Mouse (Mus musculus) forebrain, embryonic 15.5 days (tissue): ENCODE results near the gene Abcf3. TPM values are rescaled to one million over a fixed set of nuclear protein-coding genes. Genes with fewer than 3 reads are reported as not detected.

Source experiments
- ATAC-seq: fragments of 200-750 bp; cut with Nextera tagmentation; replicated peaks from 2 replicates; pipeline ENCODE4 v1.8.0; 2017; ENCODE audit warnings: mild to moderate bottlenecking, moderate TSS enrichment, moderate library complexity
- H3K27ac ChIP-seq: fragments of 300-500 bp; sonication (generic); replicated peaks from 2 replicates; pipeline ENCODE4 v1.5.1; 2015; ENCODE audit warnings: mild to moderate bottlenecking, inconsistent platforms
- H3K27me3 ChIP-seq: fragments of 300-500 bp; sonication (generic); 2 replicates; pipeline ENCODE4 v1.6.1; 2015; ENCODE audit warnings: inconsistent platforms
- H3K36me3 ChIP-seq: fragments of 300-500 bp; sonication (generic); 2 replicates; pipeline ENCODE4 v1.6.1; 2015; ENCODE audit warnings: mild to moderate bottlenecking, inconsistent platforms
- H3K4me1 ChIP-seq: fragments of 300-500 bp; sonication (generic); 2 replicates; pipeline ENCODE4 v1.6.1; 2015; ENCODE audit warnings: inconsistent platforms
- H3K4me2 ChIP-seq: fragments of 300-500 bp; sonication (generic); replicated peaks from 2 replicates; pipeline ENCODE4 v1.6.1; 2015; ENCODE audit warnings: mild to moderate bottlenecking, inconsistent platforms
- H3K4me3 ChIP-seq: fragments of 300-500 bp; sonication (generic); 2 replicates; pipeline ENCODE4 v1.5.1; 2015; ENCODE audit warnings: mild to moderate bottlenecking, inconsistent platforms
- H3K9ac ChIP-seq: fragments of 300-500 bp; sonication (generic); replicated peaks from 2 replicates; pipeline ENCODE4 v1.6.1; 2015; ENCODE audit warnings: mild to moderate bottlenecking, inconsistent platforms
- H3K9me3 ChIP-seq: fragments of 300-500 bp; sonication (generic); 2 replicates; pipeline ENCODE4 v1.6.1; 2016; ENCODE audit warnings: inconsistent platforms
- WGBS: fragments of 180-500 bp; shearing (Covaris S2); methylation state at CpG from one replicate; pipeline ENCODE4 v1.1.7; 2015; ENCODE audit warnings: mixed read lengths; 5-methylcytosine and 5-hydroxymethylcytosine counted together
- microRNA counts: library from miRNA; unstranded; fragments of <30 nt; microRNA quantifications from one replicate; lab custom pipeline; 2016
- microRNA-seq: library from miRNA; unstranded; fragments of <30 nt; microRNA quantifications from one replicate; pipeline ENCODE4, GENCODE M21; 2016
- polyA plus RNA-seq: library from polyadenylated mRNA; unstranded; fragments of >200 nt; fragmentation: Nextera tagmentation; extraction: Ambion mirVana; gene quantifications from 2 replicates; pipeline ENCODE4 v1.2.1, GENCODE M21; 2015

The Abcf3 gene
- polyA plus RNA-seq, 1 experiment from 2014 or later, result 74.5 TPM

- Histone ChIP-seq H3K4me2 (no peak overlapping the region), H3K27ac (no peak overlapping the region), H3K36me3 (no peaks in the 10 kb centered on the region), H3K9me3 (no peaks in the 10 kb centered on the region), H3K9ac (no peak overlapping the region), H3K27me3 (peaks cover 25% of the 10 kb centered on the region), H3K4me1 (no peaks in the 10 kb centered on the region), H3K4me3 (no peak overlapping the region)
- WGBS, result 79% methylated on average over 7 of the region's 7 CpGs
- ATAC-seq, result no peak
These were observed 48.5 kb downstream of the Abcf3 start for GRCm38 (mm10) chr16:20596687-20597441.

DNA sequence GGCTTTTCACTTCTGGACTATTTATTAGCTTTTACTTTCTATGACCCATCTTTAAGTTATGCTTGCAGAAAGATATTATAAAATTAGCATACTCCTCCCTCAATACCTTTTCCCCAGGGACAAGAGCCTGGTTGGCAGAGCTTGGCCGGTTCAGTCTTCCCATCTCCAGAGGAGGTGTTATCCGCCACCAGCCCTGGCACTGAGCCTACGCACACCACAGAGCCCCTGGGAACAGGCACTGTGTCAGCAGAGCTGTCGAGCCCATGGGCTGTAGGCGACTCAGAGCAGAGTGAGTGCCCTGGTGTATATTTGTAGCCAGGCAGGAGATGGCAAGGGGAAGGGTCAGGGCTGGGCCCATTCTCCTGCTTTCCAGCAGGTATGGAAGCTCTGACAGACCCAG, 52.1 kb downstream of the Abcf3 start:
- 0 out of 2 replicates have a peak, but pooled peaks cover 5% of the 10 kb centered on the region for H3K27me3 ChIP-seq
- no peak for ATAC-seq
- WGBS, result 60% methylated on average over 5 of the region's 5 CpGs
- H3K9ac ChIP-seq, result no peak overlapping the region
- H3K4me3 ChIP-seq, result no peak overlapping the region
- H3K4me1 ChIP-seq, result no peaks in the 10 kb centered on the region
- H3K36me3 ChIP-seq, result peaks cover 15% of the 10 kb centered on the region; the same call in 1 of the 2 replicates
- H3K27ac ChIP-seq, result no peak overlapping the region
- H3K9me3 ChIP-seq, result no peaks in the 10 kb centered on the region
- no peak overlapping the region for H3K4me2 ChIP-seq

DNA sequence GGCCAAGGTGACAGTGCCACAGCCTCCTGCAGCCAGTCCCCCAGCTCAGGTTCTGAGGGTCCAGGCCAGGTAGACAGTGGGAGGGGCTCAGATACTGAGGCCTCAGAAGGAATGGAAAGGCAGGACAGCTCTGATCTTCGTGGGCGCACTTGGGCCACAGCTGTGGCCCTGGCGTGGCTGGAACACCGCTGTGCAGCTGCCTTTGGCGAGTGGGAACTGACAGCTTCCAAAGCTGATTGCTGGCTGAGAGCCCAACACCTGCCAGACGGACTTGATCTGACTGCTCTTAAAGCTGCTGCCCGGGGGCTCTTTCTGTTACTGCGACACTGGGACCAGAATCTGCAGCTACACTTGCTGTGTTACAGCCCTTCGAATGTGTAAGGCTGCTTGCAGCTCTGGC, 56.3 kb downstream of the Abcf3 start:
- H3K36me3 ChIP-seq, result peaks cover 39% of the 10 kb centered on the region
- WGBS, result 43% methylated on average over 9 of the region's 9 CpGs

GRCm38 (mm10) chr16:20610501-20611356, 62.4 kb downstream of the Abcf3 start:
- ATAC-seq, result peak; percentile 68
- WGBS, result under 1% methylated on average over 28 of the region's 28 CpGs
- H3K9me3 ChIP-seq, result no peaks in the 10 kb centered on the region

More for the DNA sequence above, 56.3 kb downstream of the Abcf3 start:
- no peaks in the 10 kb centered on the region for H3K27me3 ChIP-seq
- ATAC-seq, result 0 out of 2 replicates have a peak, but pooled peaks have one; percentile 34
- peaks cover 11% of the 10 kb centered on the region for H3K4me1 ChIP-seq
- no peak overlapping the region for H3K4me2 ChIP-seq
- no peak overlapping the region; the same call in 1 of the 2 replicates for H3K27ac ChIP-seq
- no peak overlapping the region for H3K9ac ChIP-seq
- no peak overlapping the region for H3K4me3 ChIP-seq
- H3K9me3 ChIP-seq, result no peaks in the 10 kb centered on the region

More at GRCm38 (mm10) chr16:20610501-20611356, 62.4 kb downstream of the Abcf3 start:
- Histone ChIP-seq H3K27me3 (no peaks in the 10 kb centered on the region), H3K4me2 (peak overlapping the region; percentile 93), H3K27ac (peak overlapping the region; percentile 88), H3K4me1 (peaks cover 29% of the 10 kb centered on the region), H3K4me3 (peak overlapping the region; percentile 75), H3K9ac (peak overlapping the region; percentile 85), H3K36me3 (peaks cover 22% of the 10 kb centered on the region)

MicroRNAs within 50 kb of the gene (microRNA counts, 519-probe panel; counts per million panel counts)
- microRNA mmu-miR-1224 (lab: Ali Mortazavi, UCI), result 2,432 counts per million, percentile 50 among the panel's probes with 10 or more counts

Small RNA genes lying within 50 kb of the gene (microRNA-seq; reads per million reads assigned to microRNA genes)
- 7.7 reads per million, percentile 23 among the genes with 10 or more reads in this experiment for gene Mir1224

Other genes with a start within 250 kb of the Abcf3 start
- gene Parl, start 246.2 kb upstream of the Abcf3 start, polyA plus RNA-seq, result 78.9 and 89.7 TPM in 2 replicates
- gene Cyp2ab1, start 223.2 kb upstream of the Abcf3 start, polyA plus RNA-seq, result not detected in 2 replicates
- gene Abcc5, start 122.2 kb upstream of the Abcf3 start, polyA plus RNA-seq, result 143 and 144 TPM in 2 replicates
- gene Eif2b5, start 49.8 kb upstream of the Abcf3 start, polyA plus RNA-seq, result 96.8 and 98.9 TPM in 2 replicates
- 33.3 and 33.7 TPM in 2 replicates for gene Dvl3, start 31.6 kb upstream of the Abcf3 start, polyA plus RNA-seq
- gene Ap2m1, start 13.1 kb upstream of the Abcf3 start, polyA plus RNA-seq, result 1,124 and 1,145 TPM in 2 replicates
- gene Vwa5b2, start 40.9 kb downstream of the Abcf3 start, polyA plus RNA-seq, result 4.3 and 5.3 TPM in 2 replicates
- 16.3 and 18.9 TPM in 2 replicates for gene Eef1akmt4, start 63.0 kb downstream of the Abcf3 start, polyA plus RNA-seq
- gene Gm49333, start 63.0 kb downstream of the Abcf3 start, polyA plus RNA-seq, result not detected in 2 replicates
- 30.5 and 34.0 TPM in 2 replicates for gene Alg3, start 63.2 kb downstream of the Abcf3 start, polyA plus RNA-seq
- gene Camk2n2, start 72.7 kb downstream of the Abcf3 start, polyA plus RNA-seq, result 19.2 and 20.9 TPM in 2 replicates
- gene Ece2, start 81.3 kb downstream of the Abcf3 start, polyA plus RNA-seq, result 11.9 and 12.7 TPM in 2 replicates
- 379 and 388 TPM in 2 replicates for gene Psmd2, start 103.1 kb downstream of the Abcf3 start, polyA plus RNA-seq
- gene Eif4g1, start 119.7 kb downstream of the Abcf3 start, polyA plus RNA-seq, result 137 and 140 TPM in 2 replicates
- 51.8 and 54.4 TPM in 2 replicates for gene Fam131a, start 144.7 kb downstream of the Abcf3 start, polyA plus RNA-seq
- 86.4 and 96.1 TPM in 2 replicates for gene Polr2h, start 169.1 kb downstream of the Abcf3 start, polyA plus RNA-seq
- gene Clcn2, start 169.2 kb downstream of the Abcf3 start, polyA plus RNA-seq, result 19.2 and 19.8 TPM in 2 replicates
- gene Chrd, start 184.6 kb downstream of the Abcf3 start, polyA plus RNA-seq, result 3.5 and 3.7 TPM in 2 replicates
- 0.80 and 0.91 TPM in 2 replicates for gene Thpo, start 185.9 kb downstream of the Abcf3 start, polyA plus RNA-seq